Mouse (Mus musculus) layer of hippocampus, adult 18-20 months (tissue): ENCODE data around the gene Tcp11l2. TPM values are rescaled to one million over a fixed set of nuclear protein-coding genes. Genes with fewer than 3 reads are reported as not detected.
A peak's percentile ranks its signal among the peaks of the same experiment; 100 is the strongest.

ENCODE experiments used
- DNase-seq, 2 experiments: peaks; one replicate each; pipeline ENCODE4 v3.0.0; 2022; ENCODE audit warnings: low spot score in 2 of 2
- long read RNA-seq: library from polyadenylated mRNA; stranded (forward); transcript quantifications from one replicate; pipeline ENCODE4 v2.0.0, GENCODE M21; 2021
- total RNA-seq, 2 experiments: library from RNA; stranded (reverse); gene quantifications; 2 replicates each; pipeline ENCODE4 v1.2.3; 2021

The Tcp11l2 gene
- 10 to 100 TPM; 24.7 to 30.3 TPM for total RNA-seq
- long read RNA-seq, transcript Tcp11l2-201 (10 exons, 2,725 nt) = major isoform, 20 of 24 reads
- long read RNA-seq, partial matches to known transcripts = 2 of 24 reads
- long read RNA-seq, other reads (novel, unspliced or antisense) = 2 of 24 reads

- DNase-seq = peak; percentile 91 to 95
These were observed at the start of gene Tcp11l2 for GRCm38 (mm10) chr10:84576395-84577070. Tcp11l2 (plus strand) TSS chr10:84576626.

GRCm38 (mm10) chr10:84527070-84527469 lies 49.4 kb upstream of the Tcp11l2 start:
- DNase-seq = no peak

- DNase-seq = no peak
These were observed 48.8 kb upstream of the Tcp11l2 start for GRCm38 (mm10) chr10:84527631-84528030.

DNA sequence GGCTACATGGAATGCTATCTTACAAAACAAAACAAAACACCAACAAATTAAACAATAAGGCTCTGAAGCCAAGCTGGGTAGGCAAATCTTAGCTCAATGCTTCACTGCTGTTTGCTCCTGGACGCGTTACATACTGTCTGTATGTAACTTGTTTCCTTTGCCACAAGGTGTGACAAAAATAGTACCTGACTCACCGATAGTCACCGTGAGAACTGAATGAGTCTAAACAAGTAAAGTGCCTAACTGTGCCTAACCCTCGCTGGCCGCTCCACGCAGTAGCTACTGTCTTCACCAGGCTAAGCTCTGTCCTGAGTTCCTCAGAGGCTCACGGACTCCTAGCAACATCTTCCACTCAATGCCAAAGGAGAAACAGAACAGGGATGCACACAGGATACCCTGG lies 46.0 kb upstream of the Tcp11l2 start:
- no peak for DNase-seq

GRCm38 (mm10) chr10:84531576-84531975 lies 44.9 kb upstream of the Tcp11l2 start:
- DNase-seq = no peak

DNA sequence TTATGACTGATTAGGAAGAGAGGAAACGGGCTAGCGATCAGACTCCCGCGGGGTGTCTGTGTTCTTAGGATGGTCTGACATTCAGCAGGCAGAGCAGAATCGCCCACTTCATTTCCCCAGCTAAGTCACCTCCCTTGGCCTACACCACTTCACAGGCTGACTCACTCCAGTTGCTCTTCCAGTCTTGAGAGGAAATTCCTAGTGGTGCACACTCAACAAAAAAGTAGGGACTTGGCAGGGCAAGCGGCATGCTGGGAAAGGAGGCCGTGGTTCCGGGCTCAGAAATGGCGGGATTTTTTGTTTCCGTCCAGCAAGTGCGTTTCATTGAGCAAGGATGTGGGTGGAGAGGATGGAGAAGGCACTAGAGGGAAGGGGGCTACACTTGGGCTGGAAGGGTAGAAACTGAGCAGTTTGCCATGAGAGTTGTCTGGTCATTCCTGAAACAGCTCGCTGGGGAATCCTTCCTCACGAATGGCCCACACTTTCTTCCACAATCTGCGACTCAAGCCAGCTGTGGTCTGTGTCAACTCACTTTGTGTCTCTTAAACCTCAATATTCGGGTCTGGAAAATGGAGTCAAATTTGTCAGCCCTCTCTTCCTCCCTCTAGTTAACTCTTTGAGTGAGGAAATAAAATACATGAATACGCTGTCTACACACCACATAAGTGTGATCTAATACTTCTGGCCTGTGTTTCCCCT lies 44.1 kb upstream of the Tcp11l2 start:
- peak in 1 of 2 experiments; percentile 9 for DNase-seq

- DNase-seq = peak in 1 of 2 experiments; percentile 38
These were observed 43.2 kb upstream of the Tcp11l2 start for GRCm38 (mm10) chr10:84532911-84533882.

GRCm38 (mm10) chr10:84533912-84534671 lies 42.3 kb upstream of the Tcp11l2 start, which contains the start of gene Ckap4:
Ckap4 (minus strand) TSS chr10:84534062.
- peak; percentile 17 to 37 for DNase-seq

DNA sequence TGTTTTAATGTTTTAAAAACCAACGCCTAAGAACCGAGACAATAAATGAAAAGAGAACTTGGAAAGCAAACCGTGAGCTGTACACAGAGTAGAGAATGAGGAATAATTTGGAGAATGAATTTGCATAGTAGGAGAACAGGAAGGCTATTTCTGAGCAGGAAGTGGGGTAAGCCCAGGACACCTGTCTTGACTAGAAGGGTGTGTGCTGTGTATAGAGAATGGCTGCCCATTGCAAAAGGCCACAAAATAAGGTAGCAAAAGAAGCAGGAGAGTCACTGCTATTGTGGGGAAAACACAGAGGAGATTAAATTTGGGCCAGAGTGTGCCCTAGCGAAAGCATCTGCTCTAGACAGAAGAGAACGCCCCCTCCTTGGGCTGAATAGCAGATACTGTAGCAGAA lies 41.0 kb upstream of the Tcp11l2 start:
- DNase-seq = peak in 1 of 2 experiments; percentile 44

GRCm38 (mm10) chr10:84535859-84536258 lies 40.6 kb upstream of the Tcp11l2 start:
- DNase-seq = no peak

DNA sequence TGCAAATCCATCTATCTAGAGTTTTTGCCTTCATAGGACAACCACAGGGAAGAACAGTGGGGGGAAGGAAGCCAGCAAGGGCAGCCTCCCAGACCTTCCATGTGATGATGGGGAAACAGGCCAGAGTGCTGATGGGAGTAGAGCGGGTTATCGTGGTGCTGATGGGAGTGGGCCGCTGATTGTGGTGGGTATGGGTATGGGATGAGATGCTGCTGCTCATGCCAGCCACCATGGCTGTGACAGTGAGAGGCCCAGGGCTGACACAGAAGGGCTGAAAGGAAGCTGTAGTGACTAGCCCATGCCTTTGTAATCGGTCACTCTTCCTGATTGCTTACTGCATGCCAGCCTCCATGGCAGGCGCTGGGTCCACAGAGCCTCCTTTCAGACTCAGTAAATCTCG lies 36.8 kb upstream of the Tcp11l2 start:
- DNase-seq = no peak

DNA sequence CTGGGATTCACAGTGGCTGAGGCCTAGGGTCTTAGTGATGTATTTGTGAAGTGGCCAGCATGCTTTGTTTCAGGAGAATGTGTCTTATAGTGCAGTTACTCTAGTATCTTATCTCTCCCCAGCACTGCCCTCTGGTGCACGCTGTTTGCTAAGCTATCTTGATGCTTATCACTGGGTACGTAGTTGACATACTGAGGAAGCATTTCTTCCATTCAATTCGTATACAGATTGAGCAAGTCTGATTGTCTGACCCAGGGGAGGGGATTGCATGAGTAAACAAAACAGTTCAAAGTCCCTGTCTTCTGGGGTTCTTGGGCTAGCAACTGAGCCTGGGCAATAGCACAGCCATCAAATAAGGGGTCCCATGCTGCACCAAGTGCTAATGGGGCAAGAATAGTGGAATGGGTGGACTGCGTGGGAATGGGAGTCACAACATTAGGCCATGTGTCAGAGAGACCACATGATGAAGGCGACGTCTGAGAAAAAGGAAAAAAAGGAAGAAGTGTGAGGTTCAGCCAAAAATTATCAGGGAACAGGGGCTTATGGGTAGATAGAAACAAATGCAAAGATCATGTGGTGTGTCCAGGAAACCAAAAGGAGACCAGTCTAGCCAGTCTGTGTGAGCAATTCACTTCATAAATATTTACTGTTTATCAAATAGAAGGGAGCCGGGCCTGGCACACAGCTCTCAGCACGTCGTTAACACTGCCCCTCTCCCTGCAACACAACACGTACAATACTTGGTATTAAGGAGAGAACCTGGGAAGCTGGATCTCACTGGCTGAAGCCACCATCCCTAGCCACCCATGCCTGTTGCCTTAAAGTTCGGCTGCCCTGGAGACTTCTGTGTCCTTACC lies 33.4 kb upstream of the Tcp11l2 start:
- DNase-seq = no peak

DNA sequence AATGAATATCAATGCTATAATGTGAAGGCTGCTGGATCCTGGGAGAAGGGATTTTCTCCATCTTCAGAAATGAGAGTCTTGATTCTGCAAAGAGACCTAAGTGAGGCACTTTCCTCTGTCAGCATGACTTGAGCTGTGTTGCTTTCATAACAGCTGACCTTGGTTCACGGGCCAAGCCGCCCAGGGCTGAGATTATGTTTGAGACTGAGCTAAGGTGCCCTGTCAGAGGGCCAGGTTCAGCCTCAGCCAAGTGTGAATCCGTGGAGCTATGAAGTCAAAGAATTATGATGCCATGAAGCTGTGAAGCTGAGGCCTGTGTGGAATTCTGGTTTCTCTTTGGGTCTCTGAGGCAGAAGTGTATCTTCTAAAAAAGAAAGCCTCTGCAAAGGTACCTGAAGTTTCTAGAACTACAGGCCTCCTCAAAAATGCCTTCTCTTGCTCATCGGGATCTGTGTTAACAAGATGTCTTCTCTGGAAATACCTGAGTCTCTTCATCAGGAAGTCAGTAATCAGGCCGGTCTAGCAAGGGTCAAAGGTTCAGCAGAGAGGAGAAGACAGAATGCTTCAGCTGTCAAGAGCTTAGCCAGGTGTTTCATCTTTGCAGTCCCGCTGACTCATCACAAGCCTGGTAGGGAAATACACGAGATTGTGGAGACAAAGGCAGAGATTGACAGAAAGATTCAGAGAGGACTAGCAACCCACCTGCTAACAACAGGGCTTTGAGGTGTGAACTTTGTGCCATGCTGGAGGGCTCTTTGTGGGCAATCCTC lies 31.4 kb upstream of the Tcp11l2 start:
- no peak for DNase-seq

DNA sequence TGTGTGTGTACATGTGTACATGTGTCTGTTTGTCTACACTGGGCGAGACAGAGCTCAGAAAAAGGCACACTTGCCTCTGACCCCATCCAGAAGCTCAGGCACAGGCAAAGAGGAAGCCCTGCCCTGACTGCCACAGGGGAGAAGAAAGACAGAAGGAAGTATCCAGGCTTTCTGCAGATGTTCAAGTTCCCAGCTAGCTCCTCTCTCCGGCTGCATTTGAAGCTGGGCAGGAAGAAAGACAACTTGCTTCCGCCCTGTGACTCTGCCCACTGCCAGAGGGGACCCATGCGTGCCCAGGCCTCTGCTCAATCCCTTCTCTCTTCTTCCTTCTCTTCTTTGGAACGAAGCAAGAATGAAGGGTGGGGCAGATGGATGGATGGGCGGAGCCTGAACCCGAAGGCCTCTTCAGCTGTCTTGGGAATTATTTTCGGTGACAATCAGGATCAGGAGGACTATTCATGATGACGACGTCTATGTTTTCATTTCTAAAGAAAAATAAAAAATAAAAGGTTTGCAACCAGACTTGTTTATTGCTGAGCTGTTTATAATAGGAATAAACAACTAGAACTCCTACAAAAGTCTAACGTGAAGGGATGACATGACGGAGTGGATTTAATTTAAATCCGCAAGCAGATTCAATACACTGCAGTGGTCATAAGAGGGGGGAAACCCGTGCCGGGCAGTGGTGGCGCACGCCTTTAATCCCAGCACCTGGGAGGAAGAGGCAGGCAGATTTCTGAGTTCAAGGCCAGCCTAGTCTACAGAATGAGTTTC lies 27.1 kb upstream of the Tcp11l2 start:
- no peak for DNase-seq

DNA sequence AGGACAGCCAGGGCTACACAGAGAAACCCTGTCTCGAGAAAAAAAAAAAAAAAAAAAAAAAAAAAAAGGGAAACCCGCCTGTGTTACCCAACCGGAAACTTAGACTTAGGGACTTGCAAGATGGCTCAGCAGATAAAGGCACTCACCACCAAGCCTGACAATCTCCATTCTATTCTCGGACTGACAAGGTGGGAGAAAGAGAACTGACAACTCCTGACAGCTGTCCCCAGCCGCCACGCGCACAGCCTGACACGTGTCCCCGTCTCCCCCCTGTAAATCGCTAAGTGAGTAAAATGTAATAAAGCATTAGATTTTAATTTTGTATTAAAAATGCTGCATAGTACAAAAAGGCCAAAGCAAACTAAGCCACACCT lies 26.5 kb upstream of the Tcp11l2 start:
- DNase-seq = no peak

- no peak for DNase-seq
These were observed 24.6 kb upstream of the Tcp11l2 start for GRCm38 (mm10) chr10:84551846-84552245.

DNA sequence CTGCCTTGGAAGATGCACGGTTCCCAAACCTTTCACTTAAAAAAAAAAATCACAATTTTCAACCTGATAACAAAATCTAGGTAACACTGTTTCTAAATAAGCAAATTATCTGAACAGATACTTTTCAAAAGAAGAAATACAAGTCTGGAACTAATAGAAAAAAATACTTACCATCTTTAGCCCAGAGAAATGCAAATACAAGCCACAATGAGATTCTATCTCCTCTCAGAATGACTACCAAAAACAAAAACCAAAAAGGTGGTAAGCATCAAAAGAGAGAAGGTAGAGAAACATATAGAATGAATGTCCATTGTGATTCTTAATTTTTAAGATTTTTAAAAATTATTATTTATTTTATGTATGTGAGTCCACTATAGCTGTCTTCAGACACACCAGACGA lies 23.9 kb upstream of the Tcp11l2 start:
- no peak for DNase-seq
